Mouse (Mus musculus) C2C12 (cell line): ENCODE measurements around the gene Wnt11.

Experiments used
- CEBPB ChIP-seq: IDR thresholded peaks from one replicate; pipeline ENCODE4 v1.6.1; 2011; ENCODE audit warnings: low read depth, mild to moderate bottlenecking, control low read depth, moderate library complexity
- CTCF ChIP-seq: IDR thresholded peaks from one replicate; pipeline ENCODE4 v1.5.1; 2011; ENCODE audit not compliant: control insufficient read depth, insufficient read depth, insufficient read length
- FOSL1 ChIP-seq: IDR thresholded peaks from one replicate; pipeline ENCODE4 v1.8.0; 2011; ENCODE audit warnings: mild to moderate bottlenecking, low read length; ENCODE audit not compliant: poor library complexity, insufficient read depth, severe bottlenecking

DNA sequence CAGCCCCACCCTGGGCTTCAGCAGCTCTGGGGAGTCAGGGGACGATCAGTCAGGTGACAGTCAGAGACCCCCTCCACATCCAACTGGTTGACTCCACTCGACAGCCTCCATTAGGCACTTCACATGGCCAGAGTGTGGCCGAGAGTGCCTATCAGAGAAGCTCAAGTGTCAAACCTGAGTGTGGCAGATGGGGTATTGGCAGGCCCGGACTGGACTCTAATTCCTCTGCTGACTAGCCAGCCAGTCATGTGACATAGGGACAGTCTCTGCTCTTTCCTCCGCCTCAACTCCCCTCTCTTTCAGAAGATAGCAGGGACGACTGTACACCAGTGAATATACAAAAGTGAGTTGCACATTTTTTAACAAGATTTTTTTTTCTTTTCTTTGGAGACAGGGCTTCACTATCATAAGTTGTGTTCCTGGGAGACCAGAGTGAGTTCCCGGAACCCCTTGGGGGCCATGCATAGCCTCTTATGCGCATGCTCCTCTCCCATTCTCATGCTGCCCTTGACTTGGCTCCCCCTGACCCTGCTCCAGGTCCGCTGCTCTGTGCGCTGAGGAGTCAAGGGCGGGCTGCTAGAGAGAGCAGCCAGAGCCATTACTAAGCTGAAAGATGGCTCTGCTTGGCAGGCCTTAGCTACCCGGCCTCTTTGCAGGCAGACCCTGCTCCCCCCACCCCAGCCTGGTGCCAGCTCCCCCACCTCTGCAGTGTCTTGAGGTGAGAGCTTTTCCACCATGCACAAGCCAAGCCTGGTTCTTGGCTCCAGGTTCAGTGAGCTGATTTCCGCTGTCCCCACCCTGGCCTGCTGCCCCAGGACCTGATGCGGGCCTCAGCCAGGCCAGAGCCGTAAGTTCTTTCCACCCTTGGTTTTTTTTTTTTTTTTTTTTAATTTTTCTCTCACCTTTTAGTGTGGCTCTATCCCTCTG is 10.8 kb upstream of the Wnt11 start:
- TF ChIP-seq CTCF (no peak), FOSL1 (no peak), CEBPB (no peak)
